8 mouse cellular contexts compared by ENCODE assay signal in the genomic region with DNA sequence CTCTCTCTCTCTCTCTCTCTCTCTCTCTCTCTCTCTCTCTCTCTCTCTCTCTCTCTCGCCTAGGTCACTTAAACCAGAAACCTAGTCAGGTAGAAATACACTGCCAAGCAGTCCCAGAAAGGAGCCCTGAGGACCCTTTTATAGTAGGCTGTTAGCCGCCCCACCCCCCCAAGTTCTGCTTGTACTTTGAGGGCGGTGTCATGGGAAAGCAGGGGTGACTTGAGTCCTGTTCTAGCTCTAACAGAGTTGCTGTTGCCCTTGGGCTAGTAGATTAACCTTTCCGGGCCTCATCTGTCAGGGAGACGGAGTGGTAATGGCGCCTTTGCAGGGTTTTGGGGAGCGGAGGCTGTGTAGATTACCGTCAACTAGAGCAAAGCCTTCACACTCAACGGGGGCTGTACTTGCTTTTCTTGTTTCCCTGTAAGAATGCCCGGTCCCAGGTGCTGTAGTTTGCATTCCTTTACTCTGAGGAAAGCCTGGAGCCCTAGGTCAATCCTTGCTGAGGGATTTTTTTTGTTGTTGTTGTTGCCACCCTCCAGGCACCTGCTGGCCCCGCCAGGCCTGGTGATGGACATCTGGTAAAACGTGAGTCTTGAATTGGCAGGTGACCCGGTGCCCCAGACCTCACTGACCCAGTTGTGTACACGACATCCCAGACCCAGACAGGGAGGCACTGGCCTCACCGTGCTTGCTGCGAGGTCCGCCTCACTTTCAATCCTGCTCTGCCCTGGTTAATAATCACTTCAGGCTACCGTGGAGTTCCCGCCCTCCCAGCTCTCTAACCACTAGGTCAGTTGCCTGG. TPM values are rescaled to one million over a fixed set of nuclear protein-coding genes. Genes with fewer than 3 reads are reported as not detected.
DNase-seq lines count a peak whose midpoint lies in the region; ATAC-seq and TF ChIP-seq lines count a peak whose summit lies in the region.
"Had no signal": no experiment of that assay in that cellular context is flagged by ENCODE, and none has a peak within 500 bp of the region (broad histone marks: within the 10 kb centered on the region; RNA-seq: fewer than 3 reads in every experiment).

No protein-coding gene starts in this region.

- TF ChIP-seq EP300 in heart, postnatal 0 days (IDR thresholded peaks at IDR 0.05; ENCODE audit: low read depth) = no peak

- DNase-seq in lung, postnatal 4 days = no peak
- DNase-seq in heart, postnatal 0 days (ENCODE audit: low spot score) = no peak
- DNase-seq in kidney, postnatal 25 days = peak; percentile 81 to 91
- DNase-seq in right cerebral cortex, postnatal 4 days = no peak
- no peak for DNase-seq in left cerebral cortex, adult 8-10 months (ENCODE audit: low spot score in 2 of 2)

- peak overlapping the region; percentile 30; the same call in 1 of the 2 replicates for H3K4me2 ChIP-seq in lung, embryonic 16.5 days (ENCODE audit: low read depth, low read length)
- H3K4me2 ChIP-seq in heart, postnatal 0 days (ENCODE audit: low read depth, low read length) = no peak overlapping the region
- peak overlapping the region; percentile 32 for H3K4me2 ChIP-seq in stomach, embryonic 15.5 days

- H3K9me3 ChIP-seq in lung, embryonic 16.5 days (ENCODE audit: control insufficient read depth, low read length) = no peaks in the 10 kb centered on the region
- no peaks in the 10 kb centered on the region for H3K9me3 ChIP-seq in heart, postnatal 0 days (replicated peaks; ENCODE audit: control insufficient read depth, low read length)
- H3K9me3 ChIP-seq in stomach, embryonic 15.5 days = no peaks in the 10 kb centered on the region

- 38% methylated on average over 19 of the region's 19 CpGs for WGBS in lung, embryonic 16.5 days
- 34% methylated on average over 18 of the region's 19 CpGs for WGBS in heart, postnatal 0 days
- 29% methylated on average over 19 of the region's 19 CpGs for WGBS in stomach, embryonic 15.5 days

- H3K27me3 ChIP-seq in lung, embryonic 16.5 days (ENCODE audit: control insufficient read depth, insufficient read depth, low read depth, low read length) = no peaks in the 10 kb centered on the region
- H3K27me3 ChIP-seq in heart, postnatal 0 days (ENCODE audit: control insufficient read depth, insufficient read depth, low read length) = no peaks in the 10 kb centered on the region
- H3K27me3 ChIP-seq in stomach, embryonic 15.5 days (replicated peaks) = no peaks in the 10 kb centered on the region

- peak overlapping the region; percentile 0 for H3K9ac ChIP-seq in lung, embryonic 16.5 days (ENCODE audit: low read length)
- H3K9ac ChIP-seq in heart, postnatal 0 days (replicated peaks; ENCODE audit: low read depth, low read length) = no peak overlapping the region
- no peak overlapping the region for H3K9ac ChIP-seq in stomach, embryonic 15.5 days

- H3K36me3 ChIP-seq in lung, embryonic 16.5 days (ENCODE audit: control insufficient read depth, insufficient read depth, low read length) = no peaks in the 10 kb centered on the region
- no peaks in the 10 kb centered on the region for H3K36me3 ChIP-seq in heart, postnatal 0 days (replicated peaks; ENCODE audit: control insufficient read depth, insufficient read depth, low read length)
- 0 out of 2 replicates have a peak, but pooled peaks cover 3% of the 10 kb centered on the region for H3K36me3 ChIP-seq in stomach, embryonic 15.5 days

- TF ChIP-seq CTCF in heart, postnatal 0 days (IDR thresholded peaks at IDR 0.05; ENCODE audit: low read depth) = no peak

- H3K4me1 ChIP-seq in lung, embryonic 16.5 days (replicated peaks; ENCODE audit: control insufficient read depth, insufficient read depth, low read length) = peaks cover 88% of the 10 kb centered on the region
- peaks cover 92% of the 10 kb centered on the region for H3K4me1 ChIP-seq in heart, postnatal 0 days (ENCODE audit: control insufficient read depth, insufficient read depth)
- H3K4me1 ChIP-seq in stomach, embryonic 15.5 days = peaks cover 87% of the 10 kb centered on the region

- no peak for ATAC-seq in lung, embryonic 16.5 days (ENCODE audit: low read depth)
- no peak for ATAC-seq in heart, postnatal 0 days (ENCODE audit: insufficient read depth, low read depth)
- ATAC-seq in stomach, embryonic 15.5 days (ENCODE audit: insufficient read depth, low FRiP score, low read depth) = peak; percentile 59; the same call in 1 of the 2 replicates

- peak overlapping the region; percentile 95 for H3K27ac ChIP-seq in lung, embryonic 16.5 days (ENCODE audit: low read length)
- peak overlapping the region; percentile 77 for H3K27ac ChIP-seq in heart, postnatal 0 days (ENCODE audit: low read depth)
- peak overlapping the region; percentile 82 for H3K27ac ChIP-seq in stomach, embryonic 15.5 days

- no peak overlapping the region for H3K4me3 ChIP-seq in lung, embryonic 16.5 days (ENCODE audit: low read length)
- H3K4me3 ChIP-seq in heart, postnatal 0 days (ENCODE audit: low read depth, low read length) = no peak overlapping the region
- no peak overlapping the region for H3K4me3 ChIP-seq in stomach, embryonic 15.5 days (replicated peaks)

RNA-seq across cellular contexts. Expression of a gene that starts 11.8 kb away (rescaled TPM):
- polyA plus RNA-seq in lung, embryonic 16.5 days (2015; fragmentation: Nextera tagmentation; extraction: Ambion mirVana) = 34.7 and 35.2 TPM in 2 replicates
- 473 and 516 TPM in 2 replicates for total RNA-seq in heart, postnatal 0 days (2014; rRNA removed; ENCODE audit: low replicate concordance)
- 41.2 and 42.4 TPM in 2 replicates for polyA plus RNA-seq in heart, postnatal 0 days (2015; fragmentation: Nextera tagmentation; extraction: Ambion mirVana)
- polyA plus RNA-seq in stomach, embryonic 15.5 days (2015; fragmentation: Nextera tagmentation; extraction: Ambion mirVana) = 28.5 and 28.9 TPM in 2 replicates
- 1 to 10 TPM; 4.1 to 6.4 (median 6.0) TPM for total RNA-seq in left cerebral cortex, adult 8-10 months (2022)

RNA-seq across cellular contexts. Expression of a gene that starts 27.3 kb away (rescaled TPM):
- polyA plus RNA-seq in lung, embryonic 16.5 days (2015; fragmentation: Nextera tagmentation; extraction: Ambion mirVana) = not detected in 2 replicates
- total RNA-seq in heart, postnatal 0 days (2014; rRNA removed; ENCODE audit: low replicate concordance) = not detected in 2 replicates
- polyA plus RNA-seq in heart, postnatal 0 days (2015; fragmentation: Nextera tagmentation; extraction: Ambion mirVana) = not detected in 2 replicates
- polyA plus RNA-seq in stomach, embryonic 15.5 days (2015; fragmentation: Nextera tagmentation; extraction: Ambion mirVana) = not detected in 2 replicates
- total RNA-seq in left cerebral cortex, adult 8-10 months (2022) = not detected
- polyA plus RNA-seq: cortical plate, adult 2 months had no signal

RNA-seq across cellular contexts. Expression of a gene that starts 50.1 kb away (rescaled TPM):
- not detected in 2 replicates for polyA plus RNA-seq in lung, embryonic 16.5 days (2015; fragmentation: Nextera tagmentation; extraction: Ambion mirVana)
- not detected in 2 replicates for total RNA-seq in heart, postnatal 0 days (2014; rRNA removed; ENCODE audit: low replicate concordance)
- not detected in 2 replicates for polyA plus RNA-seq in heart, postnatal 0 days (2015; fragmentation: Nextera tagmentation; extraction: Ambion mirVana)
- 232 and 273 TPM in 2 replicates for polyA plus RNA-seq in stomach, embryonic 15.5 days (2015; fragmentation: Nextera tagmentation; extraction: Ambion mirVana)
- not detected for total RNA-seq in left cerebral cortex, adult 8-10 months (2022)
- polyA plus RNA-seq: cortical plate, adult 2 months had no signal

Comparison
In these comparisons a context has a peak if more than half of its experiments do, and no peak if none do; other contexts are left out.
1. DNase-seq: peak in kidney, postnatal 25 days (2 of 2); none in lung, postnatal 4 days (0 of 2), heart, postnatal 0 days (single experiment), right cerebral cortex, postnatal 4 days (single experiment) and left cerebral cortex, adult 8-10 months (0 of 2).
2. RNA of a gene that starts 50.1 kb away (polyA plus RNA-seq): 232 to 273 TPM in stomach, embryonic 15.5 days; not detected in heart, postnatal 0 days and not detected in lung, embryonic 16.5 days; every median in the first group is over 100 times any median in the second.
3. Peak in every context shown above with its lines, with median percentiles within 50 percentile points of each other: H3K27ac ChIP-seq.